Mouse (Mus musculus): ENCODE results near the gene Sec22c. TPM values are rescaled to one million over a fixed set of nuclear protein-coding genes. Genes with fewer than 3 reads are reported as not detected.

Gene Sec22c
- polyA plus RNA-seq, 1 experiment from 2014 or later, result 29.9 TPM

DNA sequence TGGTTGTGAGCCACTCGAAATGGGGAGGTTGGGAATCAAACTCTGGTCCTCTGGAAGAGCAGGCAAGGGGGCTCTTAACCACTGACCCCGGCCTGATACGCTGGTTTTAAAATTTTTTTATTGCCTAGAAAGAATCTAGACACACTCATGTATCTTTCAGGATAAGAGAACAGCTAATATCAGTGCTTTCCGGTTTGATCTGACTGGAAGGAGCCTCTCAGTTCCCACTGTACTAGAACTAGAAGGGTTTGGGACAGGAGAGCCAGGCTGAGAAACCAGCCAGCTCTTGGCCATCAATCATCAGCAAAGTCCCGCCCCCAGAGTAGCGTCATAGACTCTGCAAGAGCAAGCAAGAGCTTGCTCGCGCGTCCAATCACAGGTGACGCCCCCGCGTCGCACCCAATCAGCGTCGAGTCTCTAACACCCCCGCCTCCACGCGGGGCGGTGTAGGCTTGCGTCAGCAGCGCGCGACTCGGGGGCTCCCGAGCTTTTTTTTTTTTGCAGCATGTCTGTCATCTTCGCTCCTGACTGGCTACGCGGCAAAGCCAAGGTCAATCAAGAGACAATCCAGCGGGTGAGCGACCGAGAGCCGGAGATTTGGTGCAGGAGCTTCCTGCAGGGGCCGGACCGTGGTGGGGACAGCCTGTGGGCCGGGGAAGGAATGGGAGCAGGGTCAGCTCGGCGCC, 4.8 kb upstream of the Sec22c start, which contains the start of gene Ss18l2:
Gene Ss18l2, plus strand, starts transcription at position 432 of the 686 bp plus-strand sequence.
- Histone ChIP-seq H3K36me3 (ENCODE audit: poor library complexity, severe bottlenecking) (peaks cover 16% of the 10 kb centered on the region), H3K4me1 (peaks cover 21% of the 10 kb centered on the region), H3K4me2 (peak within 1 kb of the TSS; percentile 89), H3K27me3 (no peaks in the 10 kb centered on the region), H3K9me3 (replicated peaks) (no peaks in the 10 kb centered on the region), H3K9ac (peak within 1 kb of the TSS; percentile 91), H3K4me3 (peak within 1 kb of the TSS; percentile 92), H3K27ac (peak within 1 kb of the TSS; percentile 88)
- 4% methylated on average over 37 of the region's 37 CpGs for WGBS
- peak; percentile 98 for ATAC-seq

DNA sequence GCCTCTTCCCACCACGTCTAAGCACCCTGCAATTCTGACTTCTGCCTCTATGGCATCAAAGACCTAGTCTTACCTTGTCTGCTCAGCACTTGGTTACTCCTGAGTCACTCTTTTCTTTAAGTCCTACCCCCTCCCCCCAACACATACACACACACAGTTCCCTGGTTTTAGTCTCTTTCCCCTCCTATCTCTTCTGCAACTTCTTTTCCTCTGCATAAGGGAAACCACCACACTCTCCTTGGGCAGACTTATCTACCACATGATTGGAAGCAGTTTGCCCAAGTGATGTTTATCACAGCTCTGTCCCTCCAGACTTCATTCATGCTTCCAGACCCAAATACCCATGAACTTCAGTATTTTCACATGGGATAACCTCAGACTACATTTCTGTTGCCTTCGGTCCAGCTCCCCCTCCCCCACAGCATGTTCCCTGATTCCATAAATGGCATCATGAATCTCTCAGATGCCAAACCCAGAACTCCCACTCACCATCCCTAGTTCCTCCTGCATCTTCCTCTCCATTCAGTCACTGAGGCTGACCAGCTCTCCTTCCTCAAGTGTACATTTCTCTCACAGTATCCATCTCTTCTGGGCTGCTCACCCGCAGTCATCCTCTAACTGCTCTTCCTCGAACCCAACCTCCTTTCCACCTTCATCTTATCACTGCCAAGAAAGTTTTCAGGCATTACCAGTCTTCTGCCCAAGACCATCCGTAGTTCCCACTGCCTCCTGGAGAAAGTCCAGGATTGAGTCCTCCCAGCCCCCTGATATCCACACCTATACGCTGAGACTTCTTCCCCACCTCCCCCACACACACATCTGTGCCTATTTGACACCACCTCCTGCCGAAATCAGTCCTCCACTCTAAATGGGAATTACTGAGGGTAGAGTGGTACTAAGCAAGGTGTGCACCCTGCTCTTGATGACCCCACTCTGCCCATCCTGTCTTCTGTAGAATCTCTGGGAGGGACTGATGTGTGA, 3.5 kb upstream of the Sec22c start:
- Histone ChIP-seq H3K9me3 (replicated peaks) (no peaks in the 10 kb centered on the region), H3K27me3 (no peaks in the 10 kb centered on the region), H3K4me2 (no peak overlapping the region), H3K4me3 (no peak overlapping the region), H3K4me1 (peaks cover 27% of the 10 kb centered on the region), H3K36me3 (ENCODE audit: poor library complexity, severe bottlenecking) (peaks cover 16% of the 10 kb centered on the region), H3K27ac (no peak overlapping the region), H3K9ac (no peak overlapping the region)
- WGBS, result 69% methylated on average over 7 of the region's 7 CpGs
- ATAC-seq, result no peak

- Histone ChIP-seq H3K36me3 (ENCODE audit: poor library complexity, severe bottlenecking) (peaks cover 6% of the 10 kb centered on the region; the same call in 1 of the 2 replicates), H3K9ac (no peak overlapping the region), H3K4me3 (no peak overlapping the region), H3K4me2 (no peak overlapping the region), H3K27ac (no peak overlapping the region), H3K4me1 (peaks cover 35% of the 10 kb centered on the region), H3K9me3 (replicated peaks) (no peaks in the 10 kb centered on the region), H3K27me3 (no peaks in the 10 kb centered on the region)
- 73% methylated on average over 6 of the region's 6 CpGs for WGBS
- ATAC-seq, result no peak
Measured at GRCm38 (mm10) chr9:121707801-121708200, 2.5 kb upstream of the Sec22c start.

GRCm38 (mm10) chr9:121706029-121706675, 862 bp upstream of the Sec22c start:
- H3K36me3 ChIP-seq (ENCODE audit: poor library complexity, severe bottlenecking), result no peaks in the 10 kb centered on the region
- H3K4me1 ChIP-seq, result peaks cover 27% of the 10 kb centered on the region
- H3K27me3 ChIP-seq, result no peaks in the 10 kb centered on the region
- 77% methylated on average over 6 of the region's 6 CpGs for WGBS
- no peak overlapping the region for H3K9ac ChIP-seq
- H3K27ac ChIP-seq, result no peak overlapping the region
- no peak overlapping the region for H3K4me3 ChIP-seq
- no peaks in the 10 kb centered on the region for H3K9me3 ChIP-seq (replicated peaks)
- H3K4me2 ChIP-seq, result no peak overlapping the region; the same call in 1 of the 2 replicates
- ATAC-seq, result no peak

DNA sequence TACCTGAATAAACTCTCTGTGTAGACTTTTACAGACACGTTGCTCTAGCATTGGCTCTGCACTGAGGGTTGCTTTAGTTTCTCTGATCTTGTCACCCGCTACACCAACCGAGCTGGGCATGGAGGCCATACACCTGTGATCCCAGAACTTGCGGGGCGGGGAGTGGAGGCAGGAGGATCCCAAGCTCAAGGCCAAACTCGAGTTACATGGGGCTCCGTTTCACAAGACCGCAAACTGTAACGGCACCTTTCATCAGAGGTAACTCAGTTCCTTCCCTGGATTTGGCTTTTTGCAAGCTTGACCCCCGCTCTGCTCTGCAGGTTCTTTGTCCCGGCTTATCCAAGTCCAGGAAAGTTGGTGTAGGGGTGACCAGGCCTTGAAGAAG, 1.0 kb downstream of the Sec22c start:
- ATAC-seq, result no peak
- H3K27ac ChIP-seq, result no peak overlapping the region
- peaks cover 21% of the 10 kb centered on the region for H3K4me1 ChIP-seq
- H3K4me3 ChIP-seq, result peak overlapping the region; percentile 86
- no peaks in the 10 kb centered on the region for H3K9me3 ChIP-seq (replicated peaks)
- peaks cover 9% of the 10 kb centered on the region for H3K36me3 ChIP-seq (ENCODE audit: poor library complexity, severe bottlenecking)
- peak overlapping the region; percentile 94 for H3K4me2 ChIP-seq
- peak overlapping the region; percentile 86 for H3K9ac ChIP-seq
- H3K27me3 ChIP-seq, result no peaks in the 10 kb centered on the region
- 37% methylated on average over 11 of the region's 11 CpGs for WGBS

DNA sequence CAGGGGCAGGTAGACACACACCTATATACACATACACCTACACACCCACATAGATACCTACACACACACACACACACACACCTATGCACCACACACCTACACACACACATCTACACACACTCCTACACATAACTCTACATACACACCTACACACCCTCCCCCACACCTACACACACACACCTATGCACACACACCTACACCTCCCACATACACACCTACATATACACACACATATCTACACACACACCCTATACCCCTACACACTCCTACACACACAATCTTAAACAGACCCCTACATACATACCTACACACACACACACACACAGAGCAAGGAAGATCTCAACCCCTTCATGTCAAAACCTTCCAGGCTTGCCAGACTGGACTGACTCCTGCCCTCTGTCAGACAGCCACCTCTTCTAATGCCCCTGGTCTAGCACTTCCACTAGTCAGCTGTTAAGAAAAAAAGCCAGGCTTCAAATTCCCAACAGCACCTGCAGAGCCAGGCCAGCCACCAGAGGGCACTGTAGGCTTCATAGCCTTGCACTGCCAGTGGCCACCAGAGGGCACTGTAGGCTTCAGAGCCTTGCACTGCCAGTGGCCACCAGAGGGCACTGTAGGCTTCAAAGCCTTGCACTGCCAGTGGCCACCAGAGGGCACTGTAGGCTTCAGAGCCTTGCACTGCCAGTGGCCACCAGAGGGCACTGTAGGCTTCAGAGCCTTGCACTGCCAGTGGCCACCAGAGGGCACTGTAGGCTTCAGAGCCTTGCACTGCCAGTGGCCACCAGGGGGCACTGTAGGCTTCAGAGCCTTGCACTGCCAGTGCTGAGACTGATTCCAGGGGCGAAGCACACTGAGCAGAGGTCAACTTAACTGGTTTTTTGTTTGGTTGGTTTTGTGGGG, 7.9 kb downstream of the Sec22c start:
- no peaks in the 10 kb centered on the region for H3K4me1 ChIP-seq
- peaks cover 9% of the 10 kb centered on the region for H3K9me3 ChIP-seq (replicated peaks)
- peak; percentile 50; the same call in 1 of the 2 replicates for ATAC-seq
- 96% methylated on average over 1 of the region's 1 CpGs for WGBS
- peaks cover 64% of the 10 kb centered on the region for H3K36me3 ChIP-seq (ENCODE audit: poor library complexity, severe bottlenecking)
- no peak overlapping the region for H3K4me2 ChIP-seq
- H3K27ac ChIP-seq, result no peak overlapping the region
- H3K9ac ChIP-seq, result no peak overlapping the region
- no peak overlapping the region for H3K4me3 ChIP-seq
- H3K27me3 ChIP-seq, result no peaks in the 10 kb centered on the region

GRCm38 (mm10) chr9:121696626-121697025, 8.7 kb downstream of the Sec22c start:
- 96% methylated on average over 9 of the region's 9 CpGs for WGBS
- ATAC-seq, result no peak
- H3K27ac ChIP-seq, result no peak overlapping the region
- H3K36me3 ChIP-seq (ENCODE audit: poor library complexity, severe bottlenecking), result peaks cover 71% of the 10 kb centered on the region
- peaks cover 9% of the 10 kb centered on the region for H3K9me3 ChIP-seq (replicated peaks)
- H3K9ac ChIP-seq, result no peak overlapping the region
- no peaks in the 10 kb centered on the region for H3K4me1 ChIP-seq
- no peaks in the 10 kb centered on the region for H3K27me3 ChIP-seq
- no peak overlapping the region for H3K4me3 ChIP-seq
- no peak overlapping the region for H3K4me2 ChIP-seq

- Histone ChIP-seq H3K4me3 (no peak overlapping the region), H3K4me2 (no peak overlapping the region), H3K27ac (no peak overlapping the region), H3K9ac (no peak overlapping the region), H3K27me3 (no peaks in the 10 kb centered on the region), H3K36me3 (ENCODE audit: poor library complexity, severe bottlenecking) (peaks cover 79% of the 10 kb centered on the region), H3K4me1 (peaks cover 14% of the 10 kb centered on the region), H3K9me3 (replicated peaks) (peaks cover 9% of the 10 kb centered on the region)
- 87% methylated on average over 12 of the region's 12 CpGs for WGBS
- no peak for ATAC-seq
Measured at GRCm38 (mm10) chr9:121694736-121695135, 10.6 kb downstream of the Sec22c start.

DNA sequence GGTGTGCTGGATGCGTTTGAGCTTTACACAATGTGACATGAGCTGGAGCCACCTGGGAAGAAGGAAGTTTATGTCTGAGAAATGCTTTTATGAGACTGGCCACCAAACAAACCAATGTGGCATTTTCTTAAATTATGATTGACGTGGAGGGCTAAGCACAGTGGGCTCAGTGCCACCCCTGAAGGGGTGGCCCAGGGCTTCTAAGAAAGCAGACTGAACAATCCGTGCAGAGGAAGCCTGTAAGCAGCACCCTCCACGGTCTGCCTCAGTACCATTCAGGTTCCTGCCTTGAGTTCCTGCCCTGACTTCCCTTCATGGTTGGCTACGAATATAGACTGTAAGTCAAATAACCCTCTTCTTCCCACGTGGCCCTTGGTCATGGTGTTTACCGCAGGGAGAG, 14.6 kb downstream of the Sec22c start:
- H3K27ac ChIP-seq, result peak overlapping the region; percentile 80
- peak; percentile 56; the same call in 1 of the 2 replicates for ATAC-seq
- no peaks in the 10 kb centered on the region for H3K27me3 ChIP-seq
- H3K36me3 ChIP-seq (ENCODE audit: poor library complexity, severe bottlenecking), result peaks cover 77% of the 10 kb centered on the region
- WGBS, result 90% methylated on average over 7 of the region's 7 CpGs
- no peaks in the 10 kb centered on the region for H3K9me3 ChIP-seq (replicated peaks)
- peak overlapping the region; percentile 36; the same call in 1 of the 2 replicates for H3K4me2 ChIP-seq
- peaks cover 17% of the 10 kb centered on the region for H3K4me1 ChIP-seq
- H3K4me3 ChIP-seq, result no peak overlapping the region
- H3K9ac ChIP-seq, result no peak overlapping the region

GRCm38 (mm10) chr9:121690200-121690651, 15.1 kb downstream of the Sec22c start:
- no peak overlapping the region for H3K4me3 ChIP-seq
- ATAC-seq, result peak; percentile 92
- H3K27ac ChIP-seq, result peak overlapping the region; percentile 80
- no peak overlapping the region for H3K9ac ChIP-seq
- no peaks in the 10 kb centered on the region for H3K27me3 ChIP-seq
- peaks cover 17% of the 10 kb centered on the region for H3K4me1 ChIP-seq
- peak overlapping the region; percentile 36 for H3K4me2 ChIP-seq
- H3K9me3 ChIP-seq (replicated peaks), result no peaks in the 10 kb centered on the region
- H3K36me3 ChIP-seq (ENCODE audit: poor library complexity, severe bottlenecking), result peaks cover 77% of the 10 kb centered on the region
- 54% methylated on average over 15 of the region's 15 CpGs for WGBS

- ATAC-seq, result no peak
- no peak overlapping the region for H3K9ac ChIP-seq
- H3K4me1 ChIP-seq, result peaks cover 4% of the 10 kb centered on the region
- H3K4me3 ChIP-seq, result no peak overlapping the region
- peaks cover 71% of the 10 kb centered on the region for H3K36me3 ChIP-seq (ENCODE audit: poor library complexity, severe bottlenecking)
- no peaks in the 10 kb centered on the region for H3K9me3 ChIP-seq (replicated peaks)
- H3K27me3 ChIP-seq, result no peaks in the 10 kb centered on the region
- H3K27ac ChIP-seq, result no peak overlapping the region
- no peak overlapping the region for H3K4me2 ChIP-seq
- WGBS, result 81% methylated on average over 7 of the region's 7 CpGs
Measured at GRCm38 (mm10) chr9:121684702-121685101, 20.6 kb downstream of the Sec22c start.

All from forebrain, embryonic 13.5 days (tissue).